Mouse (Mus musculus): ENCODE results near the gene Wars.
A peak's percentile ranks its signal among the peaks of the same experiment; 100 is the strongest.
"Not testable (repeated sequence)": the region's sequence is repeated elsewhere in the genome, so short reads cannot be mapped to it uniquely, and the experiment has no call there.

The Wars gene

GRCm38 (mm10) chr12:108855081-108855480 is 38.9 kb downstream of the Wars start:
- no peak for DNase-seq (ENCODE audit: low spot score)

GRCm38 (mm10) chr12:108852822-108853221 is 41.2 kb downstream of the Wars start:
- no peak for DNase-seq (ENCODE audit: low spot score)

- DNase-seq (ENCODE audit: low spot score): no peak
Observed at GRCm38 (mm10) chr12:108850886-108851285, 43.1 kb downstream of the Wars start.

GRCm38 (mm10) chr12:108850129-108850528 is 43.8 kb downstream of the Wars start:
- DNase-seq (ENCODE audit: low spot score): no peak

- no peak for DNase-seq (ENCODE audit: low spot score)
Observed at GRCm38 (mm10) chr12:108849488-108850022, 44.4 kb downstream of the Wars start.

- not testable (repeated sequence) for DNase-seq (ENCODE audit: low spot score)
Observed at GRCm38 (mm10) chr12:108848033-108848432, 45.9 kb downstream of the Wars start.

- no peak for DNase-seq (ENCODE audit: low spot score)
Observed at GRCm38 (mm10) chr12:108842663-108843062, 51.3 kb downstream of the Wars start.

GRCm38 (mm10) chr12:108841181-108841580 is 52.8 kb downstream of the Wars start:
- no peak for DNase-seq (ENCODE audit: low spot score)

GRCm38 (mm10) chr12:108836722-108837121 is 57.3 kb downstream of the Wars start:
- no peak for DNase-seq (ENCODE audit: low spot score)

GRCm38 (mm10) chr12:108835840-108836409 is 58.0 kb downstream of the Wars start, which contains the start of the genes Slc25a29 and Slc25a47:
Gene Slc25a29 (minus strand): TSS chr12:108835883.
Gene Slc25a47 (plus strand): TSS chr12:108836046.
- DNase-seq (ENCODE audit: low spot score): peak; percentile 91

- DNase-seq (ENCODE audit: low spot score): no peak
Observed at GRCm38 (mm10) chr12:108835208-108835839, 58.6 kb downstream of the Wars start.

GRCm38 (mm10) chr12:108834786-108835185 is 59.2 kb downstream of the Wars start:
- no peak for DNase-seq (ENCODE audit: low spot score)

GRCm38 (mm10) chr12:108834337-108834736 is 59.6 kb downstream of the Wars start:
- DNase-seq (ENCODE audit: low spot score): no peak

- DNase-seq (ENCODE audit: low spot score): no peak
Observed at GRCm38 (mm10) chr12:108833408-108833807, 60.6 kb downstream of the Wars start.

- DNase-seq (ENCODE audit: low spot score): peak; percentile 83
Observed at GRCm38 (mm10) chr12:108832851-108833250, 61.1 kb downstream of the Wars start.

- DNase-seq (ENCODE audit: low spot score): peak; percentile 96
Observed at GRCm38 (mm10) chr12:108831966-108832643, 61.9 kb downstream of the Wars start.

- DNase-seq (ENCODE audit: low spot score): no peak
Observed at GRCm38 (mm10) chr12:108830358-108830757, 63.6 kb downstream of the Wars start.

- peak; percentile 41 for DNase-seq (ENCODE audit: low spot score)
Observed at GRCm38 (mm10) chr12:108829636-108830035, 64.3 kb downstream of the Wars start.

GRCm38 (mm10) chr12:108827641-108828040 is 66.3 kb downstream of the Wars start:
- DNase-seq (ENCODE audit: low spot score): no peak

GRCm38 (mm10) chr12:108826958-108827535 is 66.9 kb downstream of the Wars start:
- no peak for DNase-seq (ENCODE audit: low spot score)

GRCm38 (mm10) chr12:108826282-108826957 is 67.6 kb downstream of the Wars start:
- no peak for DNase-seq (ENCODE audit: low spot score)
